In genomic region chr11:63007376-63007775, GRCm38 (mm10) we compare ENCODE assay signal across 23 mouse cellular contexts. TPM values are rescaled to one million over a fixed set of nuclear protein-coding genes. Genes with fewer than 3 reads are reported as not detected.
"Had no signal": no experiment of that assay in that cellular context is flagged by ENCODE, and none has a peak within 500 bp of the region (broad histone marks: within the 10 kb centered on the region; RNA-seq: fewer than 3 reads in every experiment).

No protein-coding gene starts in this region.

- H3K9me3 ChIP-seq: neural tube, embryonic 15.5 days; stomach, embryonic 15.5 days had no signal

- H3K27me3 ChIP-seq: neural tube, embryonic 15.5 days; stomach, embryonic 15.5 days had no signal

- DNase-seq: retina, postnatal 1 day; right cerebral cortex, adult 18-20 months; right cerebral cortex, postnatal 14 days; right cerebral cortex, postnatal 25 days; right cerebral cortex, postnatal 4 days; spleen, adult 18-20 months; thymus, adult 18-20 months; thymus, adult 2 months; thymus, postnatal 14 days; thymus, postnatal 25 days; thymus, postnatal 36 days; thymus, postnatal 4 days had no signal

- H3K4me1 ChIP-seq: neural tube, embryonic 15.5 days had no signal

- H3K27ac ChIP-seq: neural tube, embryonic 15.5 days; stomach, embryonic 15.5 days; stomach, postnatal 0 days had no signal

- H3K36me3 ChIP-seq: neural tube, embryonic 15.5 days; stomach, embryonic 15.5 days had no signal

- H3K4me3 ChIP-seq: neural tube, embryonic 15.5 days; stomach, embryonic 15.5 days had no signal

RNA-seq across cellular contexts. Expression of gene Tekt3, which starts 54.1 kb away (rescaled TPM):
- total RNA-seq: neutrophil, adult 5-6 weeks had no signal
- polyA plus RNA-seq: neural tube, embryonic 14.5 days; neural tube, embryonic 15.5 days; small intestine, adult 2 months; spleen, adult 2 months; stomach, embryonic 14.5 days; stomach, embryonic 15.5 days; stomach, embryonic 16.5 days; stomach, postnatal 0 days; thymus, postnatal 0 days; urinary bladder, adult 2 months had no signal

RNA-seq across cellular contexts. Expression of gene Cdrt4, which starts 56.4 kb away (rescaled TPM):
- total RNA-seq: neutrophil, adult 5-6 weeks had no signal
- polyA plus RNA-seq: neural tube, embryonic 14.5 days; neural tube, embryonic 15.5 days; small intestine, adult 2 months; spleen, adult 2 months; stomach, embryonic 14.5 days; stomach, postnatal 0 days; thymus, adult 2 months; thymus, postnatal 0 days had no signal
